Mouse (Mus musculus): Measurements from ENCODE around the gene Myo1d. TPM values are rescaled to one million over a fixed set of nuclear protein-coding genes. Genes with fewer than 3 reads are reported as not detected.
"Not testable (repeated sequence)": the region's sequence is repeated elsewhere in the genome, so short reads cannot be mapped to it uniquely, and the experiment has no call there.

Gene Myo1d
- total RNA-seq, 2 experiments from 2014 or later = 41.4 to 97.0 TPM

- no peak for DNase-seq (ENCODE audit: low spot score in 2 of 2)
Observed at GRCm38 (mm10) chr11:80483536-80484067, 296.2 kb downstream of the Myo1d start.

GRCm38 (mm10) chr11:80482921-80483320 is 296.9 kb downstream of the Myo1d start:
- no peak for DNase-seq (ENCODE audit: low spot score in 2 of 2)

- DNase-seq (ENCODE audit: low spot score in 2 of 2) = no peak
Observed at GRCm38 (mm10) chr11:80482347-80482746, 297.5 kb downstream of the Myo1d start.

GRCm38 (mm10) chr11:80481409-80482050 is 298.3 kb downstream of the Myo1d start:
- no peak for DNase-seq (ENCODE audit: low spot score in 2 of 2)

- no peak for DNase-seq (ENCODE audit: low spot score in 2 of 2)
Observed at GRCm38 (mm10) chr11:80479906-80480866, 299.6 kb downstream of the Myo1d start.

GRCm38 (mm10) chr11:80479425-80479824 is 300.4 kb downstream of the Myo1d start:
- no peak for DNase-seq (ENCODE audit: low spot score in 2 of 2)

GRCm38 (mm10) chr11:80478694-80479412 is 301.0 kb downstream of the Myo1d start:
- no peak for DNase-seq (ENCODE audit: low spot score in 2 of 2)

GRCm38 (mm10) chr11:80477341-80478199 is 302.3 kb downstream of the Myo1d start:
- no peak for DNase-seq (ENCODE audit: low spot score in 2 of 2)

- DNase-seq (ENCODE audit: low spot score in 2 of 2) = peak; percentile 84 to 87
Observed at GRCm38 (mm10) chr11:80476222-80477189, 303.3 kb downstream of the Myo1d start, which contains the start of gene Cdk5r1. Cdk5r1 (plus strand) TSS chr11:80477023.

- no peak for DNase-seq (ENCODE audit: low spot score in 2 of 2)
Observed at GRCm38 (mm10) chr11:80475544-80475943, 304.3 kb downstream of the Myo1d start.

GRCm38 (mm10) chr11:80474846-80475245 is 305.0 kb downstream of the Myo1d start:
- no peak for DNase-seq (ENCODE audit: low spot score in 2 of 2)

- no peak for DNase-seq (ENCODE audit: low spot score in 2 of 2)
Observed at GRCm38 (mm10) chr11:80474175-80474691, 305.6 kb downstream of the Myo1d start.

- DNase-seq (ENCODE audit: low spot score in 2 of 2) = no peak
Observed at GRCm38 (mm10) chr11:80471836-80472605, 307.8 kb downstream of the Myo1d start.

- DNase-seq (ENCODE audit: low spot score in 2 of 2) = not testable (repeated sequence)
Observed at GRCm38 (mm10) chr11:80463605-80464130, 316.2 kb downstream of the Myo1d start.

GRCm38 (mm10) chr11:80453198-80453597 is 326.6 kb downstream of the Myo1d start:
- DNase-seq (ENCODE audit: low spot score in 2 of 2) = no peak

- no peak for DNase-seq (ENCODE audit: low spot score in 2 of 2)
Observed at GRCm38 (mm10) chr11:80452242-80452641, 327.6 kb downstream of the Myo1d start.

GRCm38 (mm10) chr11:80449859-80450258 is 330.0 kb downstream of the Myo1d start:
- DNase-seq (ENCODE audit: low spot score in 2 of 2) = no peak

- no peak for DNase-seq (ENCODE audit: low spot score in 2 of 2)
Observed at GRCm38 (mm10) chr11:80446916-80447315, 332.9 kb downstream of the Myo1d start.

All from adrenal gland, adult 18-20 months (tissue).